Mouse (Mus musculus) forebrain, embryonic 13.5 days (tissue): ENCODE measurements at regions not wholly inside any gene's neighbourhood (a gene's known extent, or its start where the extent isn't known, plus 50 kb on each side); places are given as distances from the start of the nearest gene placed in this dataset.

ENCODE experiments used
- ATAC-seq: fragments of 200-750 bp; cut with Nextera tagmentation; 2 replicates; pipeline ENCODE4 v1.8.0; 2017
- H3K27ac ChIP-seq: fragments of 300-500 bp; sonication (generic); 2 replicates; pipeline ENCODE4 v1.5.1; 2015; ENCODE audit warnings: inconsistent platforms, mild to moderate bottlenecking, moderate library complexity
- H3K27me3 ChIP-seq: fragments of 300-500 bp; sonication (generic); 2 replicates; pipeline ENCODE4 v1.6.1; 2015; ENCODE audit warnings: mild to moderate bottlenecking, inconsistent platforms
- H3K36me3 ChIP-seq: fragments of 300-500 bp; sonication (generic); 2 replicates; pipeline ENCODE4 v1.6.1; 2015; ENCODE audit warnings: mild to moderate bottlenecking, inconsistent platforms; ENCODE audit not compliant: poor library complexity, severe bottlenecking
- H3K4me1 ChIP-seq: fragments of 300-500 bp; sonication (generic); 2 replicates; pipeline ENCODE4 v1.6.1; 2015; ENCODE audit warnings: inconsistent platforms
- H3K4me2 ChIP-seq: fragments of 300-500 bp; sonication (generic); 2 replicates; pipeline ENCODE4 v1.6.1; 2015; ENCODE audit warnings: inconsistent platforms, mild to moderate bottlenecking, moderate library complexity
- H3K4me3 ChIP-seq: fragments of 300-500 bp; sonication (generic); 2 replicates; pipeline ENCODE4 v1.5.1; 2015; ENCODE audit warnings: mild to moderate bottlenecking, inconsistent platforms
- H3K9ac ChIP-seq: fragments of 300-500 bp; sonication (generic); 2 replicates; pipeline ENCODE4 v1.6.1; 2015; ENCODE audit warnings: mild to moderate bottlenecking, inconsistent platforms
- H3K9me3 ChIP-seq: fragments of 300-500 bp; sonication (generic); replicated peaks from 2 replicates; pipeline ENCODE4 v1.6.1; 2016; ENCODE audit warnings: inconsistent platforms
- WGBS: fragments of 180-500 bp; shearing (Covaris S2); methylation state at CpG from one replicate; pipeline ENCODE4 v1.1.7; 2015; 5-methylcytosine and 5-hydroxymethylcytosine counted together

DNA sequence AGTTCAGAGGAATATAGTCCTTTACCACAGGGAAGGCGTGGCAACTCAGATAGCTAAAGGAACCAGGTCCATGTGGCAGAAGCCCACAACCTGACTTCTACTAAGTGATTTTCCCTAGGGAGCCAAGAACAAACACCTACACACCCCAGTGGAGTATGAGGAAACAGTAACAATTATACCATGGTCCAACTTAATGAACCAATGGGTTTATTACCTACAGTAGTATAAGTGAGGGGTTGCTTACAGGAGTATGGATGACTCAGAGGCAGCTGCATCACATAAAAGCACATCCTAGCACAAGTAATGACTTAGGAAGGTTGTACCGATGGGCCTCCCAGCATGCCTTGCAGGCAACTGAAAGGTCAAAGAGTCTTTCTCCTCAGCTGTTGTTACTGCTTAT, 98.7 kb upstream of the Cul1 start:
- Histone ChIP-seq H3K9me3 (no peaks in the 10 kb centered on the region), H3K4me3 (no peak overlapping the region), H3K4me2 (no peak overlapping the region), H3K4me1 (no peaks in the 10 kb centered on the region), H3K27me3 (no peaks in the 10 kb centered on the region), H3K9ac (no peak overlapping the region), H3K36me3 (no peaks in the 10 kb centered on the region), H3K27ac (no peak overlapping the region)
- WGBS: 93% methylated on average over 2 of the region's 2 CpGs
- no peak for ATAC-seq

DNA sequence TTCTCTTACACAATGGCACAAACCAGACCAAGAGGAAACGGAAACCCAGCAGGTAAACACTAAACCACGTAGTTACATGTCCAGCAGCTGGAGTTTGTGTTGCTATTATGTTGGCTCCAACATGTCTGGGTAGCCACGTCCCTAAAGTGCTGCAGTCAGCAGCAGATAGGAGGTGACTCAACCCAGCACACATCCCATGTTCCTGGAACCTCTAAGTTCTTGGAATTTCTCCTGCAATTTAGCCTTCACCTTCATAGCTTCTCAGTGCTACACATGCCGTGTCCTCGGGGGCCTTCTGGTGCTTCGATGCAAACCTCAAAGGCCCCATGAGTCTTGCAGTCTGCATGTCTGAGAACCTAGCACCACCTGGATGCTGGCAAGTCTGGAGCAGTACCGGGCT, 97.7 kb upstream of the Cul1 start:
- Histone ChIP-seq H3K4me2 (no peak overlapping the region), H3K9me3 (no peaks in the 10 kb centered on the region), H3K9ac (no peak overlapping the region), H3K27me3 (no peaks in the 10 kb centered on the region), H3K36me3 (no peaks in the 10 kb centered on the region), H3K27ac (no peak overlapping the region), H3K4me3 (no peak overlapping the region), H3K4me1 (no peaks in the 10 kb centered on the region)
- ATAC-seq: no peak
- 92% methylated on average over 7 of the region's 7 CpGs for WGBS

GRCm38 (mm10) chr6:47356500-47356899, 96.7 kb upstream of the Cul1 start:
- WGBS: 74% methylated on average over 7 of the region's 7 CpGs
- Histone ChIP-seq H3K4me1 (no peaks in the 10 kb centered on the region), H3K4me3 (no peak overlapping the region), H3K4me2 (no peak overlapping the region), H3K27ac (no peak overlapping the region), H3K9ac (no peak overlapping the region), H3K9me3 (no peaks in the 10 kb centered on the region), H3K27me3 (no peaks in the 10 kb centered on the region), H3K36me3 (no peaks in the 10 kb centered on the region)
- no peak for ATAC-seq

- no peaks in the 10 kb centered on the region for H3K36me3 ChIP-seq
- H3K4me1 ChIP-seq: no peaks in the 10 kb centered on the region
- no peak overlapping the region for H3K27ac ChIP-seq
- H3K4me2 ChIP-seq: no peak overlapping the region
- WGBS: 42% methylated on average over 2 of the region's 2 CpGs
- no peak overlapping the region for H3K4me3 ChIP-seq
- no peak overlapping the region for H3K9ac ChIP-seq
- H3K9me3 ChIP-seq: no peaks in the 10 kb centered on the region
- ATAC-seq: peak; percentile 70
- H3K27me3 ChIP-seq: no peaks in the 10 kb centered on the region
Measured at GRCm38 (mm10) chr6:47358686-47359085, 94.5 kb upstream of the Cul1 start.

GRCm38 (mm10) chr6:47364002-47364401, 89.2 kb upstream of the Cul1 start:
- ATAC-seq: no peak
- Histone ChIP-seq H3K9me3 (no peaks in the 10 kb centered on the region), H3K27ac (no peak overlapping the region), H3K4me2 (no peak overlapping the region), H3K27me3 (no peaks in the 10 kb centered on the region), H3K4me3 (no peak overlapping the region), H3K4me1 (peaks cover 30% of the 10 kb centered on the region), H3K9ac (no peak overlapping the region), H3K36me3 (no peaks in the 10 kb centered on the region)
- 94% methylated on average over 1 of the region's 1 CpGs for WGBS

GRCm38 (mm10) chr6:47364556-47364955, 88.6 kb upstream of the Cul1 start:
- Histone ChIP-seq H3K9me3 (no peaks in the 10 kb centered on the region), H3K4me1 (peaks cover 30% of the 10 kb centered on the region), H3K27me3 (no peaks in the 10 kb centered on the region), H3K9ac (no peak overlapping the region), H3K27ac (no peak overlapping the region; the same call in 1 of the 2 replicates), H3K36me3 (no peaks in the 10 kb centered on the region), H3K4me2 (no peak overlapping the region), H3K4me3 (no peak overlapping the region)
- 74% methylated on average over 2 of the region's 2 CpGs for WGBS
- ATAC-seq: no peak

DNA sequence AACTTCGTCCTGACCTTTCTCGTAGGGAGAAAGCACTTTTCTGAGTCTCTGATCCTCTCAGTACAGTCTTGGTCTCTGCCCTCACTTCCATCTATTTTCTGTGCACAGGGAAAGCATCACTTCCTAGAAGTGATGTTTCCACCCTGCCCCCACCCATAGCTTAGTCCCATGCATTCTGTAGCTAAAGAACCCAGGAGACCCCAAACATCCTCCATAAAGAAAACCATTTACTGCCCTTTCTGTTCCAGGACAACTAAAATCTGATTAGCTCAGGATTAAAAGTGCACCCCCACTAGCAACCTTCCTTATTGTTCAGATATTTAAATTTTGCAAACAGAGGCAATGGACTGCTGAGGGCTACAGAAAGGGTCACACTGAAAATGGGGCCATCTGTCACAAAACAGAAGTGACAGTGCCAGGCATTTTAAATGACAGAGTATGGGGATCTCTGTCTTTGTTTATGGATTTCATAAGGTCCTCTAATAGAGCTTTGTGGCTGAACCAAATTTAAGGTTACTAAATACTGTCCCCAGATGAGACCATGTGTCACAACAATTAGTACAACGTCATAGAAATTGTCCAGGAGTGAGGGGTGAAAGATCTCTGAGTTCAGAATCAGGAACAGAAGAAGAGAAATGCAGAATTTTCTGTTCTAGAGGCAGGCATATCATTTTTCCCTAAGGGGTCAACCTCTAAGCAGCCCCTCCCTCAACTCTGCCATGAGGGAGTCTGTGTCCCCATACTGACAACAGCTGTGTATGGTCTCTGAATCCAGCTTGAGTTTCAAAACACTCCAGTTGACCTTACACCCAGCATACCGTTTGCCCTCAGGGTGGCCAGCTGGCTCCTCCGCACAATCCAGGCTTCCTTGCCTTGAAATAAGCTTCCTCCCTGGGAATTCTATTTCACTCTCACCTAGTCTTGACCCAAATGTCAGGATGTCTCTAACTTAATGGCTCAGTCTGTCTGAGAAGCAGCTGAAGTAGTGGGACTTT, 87.2 kb upstream of the Cul1 start:
- peak; percentile 57 for ATAC-seq
- no peak overlapping the region for H3K9ac ChIP-seq
- H3K36me3 ChIP-seq: no peaks in the 10 kb centered on the region
- H3K9me3 ChIP-seq: no peaks in the 10 kb centered on the region
- peak overlapping the region; percentile 85 for H3K27ac ChIP-seq
- no peaks in the 10 kb centered on the region for H3K27me3 ChIP-seq
- no peak overlapping the region for H3K4me2 ChIP-seq
- no peak overlapping the region for H3K4me3 ChIP-seq
- peaks cover 30% of the 10 kb centered on the region for H3K4me1 ChIP-seq
- WGBS: 60% methylated on average over 5 of the region's 5 CpGs

DNA sequence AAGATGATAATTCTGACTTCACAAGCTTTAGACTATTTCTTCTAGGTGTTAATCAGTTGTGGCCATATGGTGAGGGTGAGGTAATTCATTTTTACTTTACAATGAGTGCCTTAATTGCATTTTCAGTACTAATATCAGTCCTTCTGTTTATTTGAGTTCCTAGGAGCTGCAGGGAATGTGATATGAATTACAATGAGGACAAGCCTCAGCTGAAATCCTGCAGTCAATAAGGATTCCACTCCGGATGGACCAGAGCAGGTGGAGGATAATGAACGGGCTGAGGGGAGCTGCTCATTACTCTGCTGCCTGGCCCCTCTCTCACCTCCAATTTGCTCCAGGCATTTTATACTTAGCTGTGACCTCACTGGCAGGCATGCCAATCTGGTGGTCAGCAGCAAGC, 85.7 kb upstream of the Cul1 start:
- H3K4me2 ChIP-seq: no peak overlapping the region
- H3K27ac ChIP-seq: peak overlapping the region; percentile 85
- no peaks in the 10 kb centered on the region for H3K27me3 ChIP-seq
- H3K4me1 ChIP-seq: peaks cover 30% of the 10 kb centered on the region
- WGBS: 17% methylated on average over 2 of the region's 2 CpGs
- no peaks in the 10 kb centered on the region for H3K9me3 ChIP-seq
- peak; percentile 92 for ATAC-seq
- no peak overlapping the region for H3K9ac ChIP-seq
- H3K4me3 ChIP-seq: no peak overlapping the region
- no peaks in the 10 kb centered on the region for H3K36me3 ChIP-seq

DNA sequence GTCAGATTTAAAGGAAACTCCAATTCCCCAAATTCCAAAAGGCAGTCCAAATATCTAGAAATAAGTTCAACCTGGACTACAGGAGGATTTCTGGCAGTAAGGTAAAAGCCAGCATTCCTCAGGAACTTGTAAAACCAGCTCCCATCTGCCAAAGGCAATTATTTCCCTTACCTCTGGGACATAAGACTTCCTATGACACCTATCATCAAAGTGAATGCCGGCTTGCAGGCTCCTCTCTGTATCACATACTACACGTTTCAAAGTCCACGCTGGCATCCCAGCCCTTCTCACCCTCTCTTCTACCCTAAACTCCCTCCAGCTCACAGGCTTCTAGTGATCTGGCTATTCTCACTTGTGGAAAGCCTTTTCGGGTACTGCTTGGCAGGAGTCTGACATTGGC, 77.5 kb upstream of the Cul1 start:
- Histone ChIP-seq H3K4me3 (no peak overlapping the region), H3K27ac (no peak overlapping the region), H3K36me3 (no peaks in the 10 kb centered on the region), H3K9ac (no peak overlapping the region), H3K27me3 (no peaks in the 10 kb centered on the region), H3K4me2 (no peak overlapping the region), H3K9me3 (no peaks in the 10 kb centered on the region), H3K4me1 (no peaks in the 10 kb centered on the region)
- ATAC-seq: no peak
- WGBS: 86% methylated on average over 4 of the region's 4 CpGs

- Histone ChIP-seq H3K4me3 (no peak overlapping the region), H3K4me1 (no peaks in the 10 kb centered on the region), H3K27me3 (no peaks in the 10 kb centered on the region), H3K4me2 (no peak overlapping the region), H3K27ac (no peak overlapping the region), H3K9ac (no peak overlapping the region), H3K9me3 (no peaks in the 10 kb centered on the region), H3K36me3 (no peaks in the 10 kb centered on the region)
- no peak for ATAC-seq
- WGBS: 89% methylated on average over 2 of the region's 2 CpGs
Measured at GRCm38 (mm10) chr6:47381451-47381850, 71.7 kb upstream of the Cul1 start.

DNA sequence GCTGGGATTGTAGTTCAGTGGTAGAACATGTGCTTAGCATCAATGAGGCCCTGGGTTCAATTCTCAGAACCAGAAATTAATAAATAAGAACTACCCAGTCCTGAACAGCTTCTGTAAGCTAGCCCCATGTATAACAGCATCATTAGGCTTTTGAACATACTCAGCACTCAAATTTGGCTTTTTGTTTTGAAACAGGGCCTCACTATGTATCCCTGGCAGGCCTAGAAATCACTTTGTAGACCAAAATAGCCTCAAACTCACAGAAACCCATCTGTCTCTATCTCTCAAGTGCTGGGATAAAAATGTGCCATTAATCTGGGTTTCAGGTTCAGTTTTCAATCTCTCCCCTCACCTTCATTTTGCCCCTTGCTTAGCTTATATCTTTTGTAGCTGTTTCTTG, 66.6 kb upstream of the Cul1 start:
- Histone ChIP-seq H3K4me1 (peaks cover 16% of the 10 kb centered on the region), H3K4me3 (no peak overlapping the region), H3K4me2 (no peak overlapping the region), H3K36me3 (no peaks in the 10 kb centered on the region), H3K27me3 (no peaks in the 10 kb centered on the region), H3K27ac (no peak overlapping the region), H3K9ac (no peak overlapping the region), H3K9me3 (no peaks in the 10 kb centered on the region)
- no peak for ATAC-seq

DNA sequence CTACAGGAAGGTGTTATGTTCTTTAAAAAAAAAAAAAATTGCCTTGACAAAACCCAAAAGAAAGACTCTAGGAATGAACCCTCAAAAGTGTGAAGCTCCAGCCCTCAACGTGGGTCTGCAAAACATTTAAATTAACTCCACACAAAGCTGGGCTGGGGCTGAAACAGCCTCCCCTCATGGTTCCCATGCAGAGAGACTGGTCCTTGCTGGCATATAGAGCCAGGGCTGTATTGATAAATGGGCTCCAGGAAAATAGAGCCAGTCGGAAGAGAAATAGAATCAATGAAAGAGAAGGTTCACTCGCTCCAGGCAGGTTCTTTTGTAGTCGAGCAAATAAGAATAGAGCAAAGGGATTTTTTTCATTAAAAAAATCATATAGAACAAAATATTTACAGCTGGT, 63.3 kb upstream of the Cul1 start:
- no peak overlapping the region for H3K4me3 ChIP-seq
- H3K36me3 ChIP-seq: no peaks in the 10 kb centered on the region
- peaks cover 16% of the 10 kb centered on the region for H3K4me1 ChIP-seq
- ATAC-seq: 0 out of 2 replicates have a peak, but pooled peaks have one; percentile 30
- H3K9me3 ChIP-seq: no peaks in the 10 kb centered on the region
- 22% methylated on average over 4 of the region's 4 CpGs for WGBS
- H3K4me2 ChIP-seq: no peak overlapping the region
- no peak overlapping the region for H3K9ac ChIP-seq
- H3K27me3 ChIP-seq: no peaks in the 10 kb centered on the region
- H3K27ac ChIP-seq: no peak overlapping the region
